ENCODE assay signal across 15 mouse cellular contexts in the genomic region with DNA sequence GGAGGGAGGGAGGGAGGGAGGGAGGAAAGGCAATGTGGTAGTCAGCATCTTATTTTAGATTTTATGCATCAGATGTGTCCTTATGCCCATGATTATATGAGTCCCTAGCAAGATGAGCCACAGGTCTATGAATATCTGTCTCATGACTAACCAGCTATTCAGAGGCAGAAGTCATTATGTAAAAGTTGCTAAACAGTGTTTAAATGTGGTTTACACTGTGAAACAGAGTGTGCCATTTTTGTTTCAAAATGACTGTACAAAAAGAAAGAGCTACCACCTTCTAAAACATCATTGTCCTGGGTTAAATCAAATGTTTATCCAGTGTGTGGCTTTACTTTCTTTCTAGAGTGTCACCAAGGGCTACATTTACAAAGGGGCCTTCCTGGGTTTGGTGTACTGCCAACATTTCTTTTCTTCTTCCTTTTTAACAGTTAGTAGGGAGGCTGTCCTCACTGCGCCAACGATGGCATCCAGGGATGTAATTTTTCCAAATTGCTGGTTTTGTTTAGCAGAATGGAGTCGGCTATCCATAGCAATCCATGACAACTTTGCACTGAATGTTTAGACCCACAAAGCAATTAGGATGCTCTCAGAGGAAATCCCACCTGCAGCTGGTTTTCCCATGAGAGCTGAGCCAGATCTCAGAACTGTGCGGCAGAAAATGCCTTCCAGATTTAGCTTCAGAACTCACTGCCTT.
DNase-seq lines count a peak whose midpoint lies in the region; TF ChIP-seq lines count a peak whose summit lies in the region.
"Had no signal": no experiment of that assay in that cellular context is flagged by ENCODE, and none has a peak within 500 bp of the region (broad histone marks: within the 10 kb centered on the region; RNA-seq: fewer than 3 reads in every experiment).

No protein-coding gene starts in this region.

- no peak for TF ChIP-seq CTCF in layer of hippocampus, adult 2 months (conservative IDR thresholded peaks at IDR 0.05)
- no peak for TF ChIP-seq CTCF in brain, embryonic 14.5 days (IDR thresholded peaks at IDR 0.05; ENCODE audit: borderline replicate concordance, extremely low read depth, insufficient read depth, insufficient read length)

- no peak overlapping the region for H3K4me3 ChIP-seq in layer of hippocampus, adult 2 months
- H3K4me3 ChIP-seq: hindbrain, embryonic 10.5 days; intestine, embryonic 15.5 days; limb, embryonic 13.5 days; neural tube, embryonic 12.5 days had no signal

- TF ChIP-seq POLR2A in brain, embryonic 14.5 days (IDR thresholded peaks at IDR 0.05; ENCODE audit: borderline replicate concordance, extremely low read depth, insufficient read depth, insufficient read length, poor library complexity, severe bottlenecking), result no peak

- peak; percentile 4 for DNase-seq in layer of hippocampus, adult 9-11 months
- no peak for DNase-seq in layer of hippocampus, adult 2 months (ENCODE audit: low spot score in 2 of 2)
- DNase-seq in brain, embryonic 14.5 days (ENCODE audit: low read depth), result peak; percentile 55
- peak; percentile 22 to 51 for DNase-seq in frontal cortex, adult 2 months (ENCODE audit: extremely low spot score in 1 of 2, low spot score in 1 of 2)
- DNase-seq in right cerebral cortex, postnatal 10 days (ENCODE audit: low spot score in 2 of 2), result peak; percentile 23 to 31
- no peak for DNase-seq in gastrocnemius, postnatal 10 days
- DNase-seq in heart, adult 11 months, result no peak
- DNase-seq: cerebellum, adult 18-20 months; kidney, postnatal 4 days; lung, adult 18-20 months had no signal

- no peak overlapping the region for H3K27ac ChIP-seq in layer of hippocampus, adult 2 months
- H3K27ac ChIP-seq: hindbrain, embryonic 10.5 days; intestine, embryonic 15.5 days; limb, embryonic 13.5 days; macrophage; neural tube, embryonic 12.5 days had no signal

Comparison
In these comparisons a context has a peak if more than half of its experiments do, and no peak if none do; other contexts are left out.
1. DNase-seq: peak in layer of hippocampus, adult 9-11 months (single experiment), brain, embryonic 14.5 days (single experiment), frontal cortex, adult 2 months (2 of 2) and right cerebral cortex, postnatal 10 days (2 of 2); none in layer of hippocampus, adult 2 months (0 of 2), gastrocnemius, postnatal 10 days (single experiment) and heart, adult 11 months (single experiment).